Mouse (Mus musculus) G1E (cell line): ENCODE data around the gene Lmln.

Experiments
- CTCF ChIP-seq: IDR thresholded peaks from 2 replicates; pipeline ENCODE4 v1.5.1; 2012; ENCODE audit warnings: low read depth, low read length, inconsistent platforms, mixed read lengths
- GATA1 ChIP-seq: IDR thresholded peaks from 2 replicates; pipeline ENCODE4 v1.6.1; 2012; ENCODE audit warnings: borderline replicate concordance, low read length, inconsistent platforms, mixed read lengths
- POLR2AphosphoS5 ChIP-seq: IDR thresholded peaks from 2 replicates; pipeline ENCODE4 v1.6.1; 2012; ENCODE audit warnings: low read depth, low read length, inconsistent platforms; ENCODE audit not compliant: insufficient replicate concordance

GRCm38 (mm10) chr16:33170716-33171587, 108.6 kb downstream of the Lmln start:
- TF ChIP-seq CTCF (no peak), GATA1 (no peak), POLR2AphosphoS5 (no peak)
